Mouse (Mus musculus) gastrocnemius, postnatal 25 days (tissue): Measurements from ENCODE around the gene Inpp5d. TPM values are rescaled to one million over a fixed set of nuclear protein-coding genes. Genes with fewer than 3 reads are reported as not detected.

ENCODE experiments used
- DNase-seq: peaks from one replicate; pipeline ENCODE4 v3.0.0; 2022
- total RNA-seq, 2 experiments: library from RNA; stranded (reverse); gene quantifications; 1 replicate in 1 of 2; 2 replicates in 1 of 2; pipeline ENCODE4 v1.2.3; 2021

The Inpp5d gene
- total RNA-seq, 2 experiments from 2014 or later = 1.9 to 5.3 TPM

- no peak for DNase-seq
Observed at GRCm38 (mm10) chr1:87709020-87709419, 88.9 kb downstream of the Inpp5d start.

GRCm38 (mm10) chr1:87709661-87710270 lies 89.7 kb downstream of the Inpp5d start:
- no peak for DNase-seq

GRCm38 (mm10) chr1:87711938-87712613 lies 92.0 kb downstream of the Inpp5d start:
- DNase-seq = no peak

GRCm38 (mm10) chr1:87712614-87712971 lies 92.5 kb downstream of the Inpp5d start:
- no peak for DNase-seq

- DNase-seq = no peak
Observed at GRCm38 (mm10) chr1:87721382-87721781, 101.3 kb downstream of the Inpp5d start.

- DNase-seq = no peak
Observed at GRCm38 (mm10) chr1:87722081-87722480, 102.0 kb downstream of the Inpp5d start.

- DNase-seq = no peak
Observed at GRCm38 (mm10) chr1:87723351-87723750, 103.2 kb downstream of the Inpp5d start.

GRCm38 (mm10) chr1:87729070-87729469 lies 109.0 kb downstream of the Inpp5d start:
- DNase-seq = no peak

GRCm38 (mm10) chr1:87729850-87730249 lies 109.7 kb downstream of the Inpp5d start:
- DNase-seq = no peak

GRCm38 (mm10) chr1:87730271-87730670 lies 110.2 kb downstream of the Inpp5d start:
- no peak for DNase-seq

GRCm38 (mm10) chr1:87733212-87733611 lies 113.1 kb downstream of the Inpp5d start:
- DNase-seq = no peak

GRCm38 (mm10) chr1:87734153-87734552 lies 114.0 kb downstream of the Inpp5d start:
- no peak for DNase-seq

- DNase-seq = no peak
Observed at GRCm38 (mm10) chr1:87740584-87741290, 120.6 kb downstream of the Inpp5d start.

- no peak for DNase-seq
Observed at GRCm38 (mm10) chr1:87749360-87749973, 129.4 kb downstream of the Inpp5d start.

- peak; percentile 92 for DNase-seq
Observed at GRCm38 (mm10) chr1:87755641-87756470, 135.7 kb downstream of the Inpp5d start, which contains the start of gene Atg16l1. Atg16l1 (plus strand) TSS chr1:87755870.

GRCm38 (mm10) chr1:87763821-87764220 lies 143.7 kb downstream of the Inpp5d start:
- no peak for DNase-seq

- no peak for DNase-seq
Observed at GRCm38 (mm10) chr1:87765741-87766140, 145.6 kb downstream of the Inpp5d start.

GRCm38 (mm10) chr1:87766233-87766632 lies 146.1 kb downstream of the Inpp5d start:
- DNase-seq = no peak

GRCm38 (mm10) chr1:87769263-87769662 lies 149.2 kb downstream of the Inpp5d start:
- DNase-seq = no peak
